Mouse (Mus musculus) gastrocnemius, postnatal 10 days (tissue): ENCODE data around the gene Susd6. TPM values are rescaled to one million over a fixed set of nuclear protein-coding genes. Genes with fewer than 3 reads are reported as not detected.

Experiments
- DNase-seq: peaks from one replicate; pipeline ENCODE4 v3.0.0; 2021; ENCODE audit warnings: mixed read lengths
- total RNA-seq, 2 experiments: library from RNA; stranded (reverse); gene quantifications; 2 replicates each; pipeline ENCODE4 v1.2.3; 2021

Susd6 gene
- total RNA-seq, 2 experiments from 2014 or later, result 28.6 to 29.2 TPM

GRCm38 (mm10) chr12:80838271-80838670 is 48.0 kb downstream of the Susd6 start:
- no peak for DNase-seq

- no peak for DNase-seq
These were observed 48.5 kb downstream of the Susd6 start for GRCm38 (mm10) chr12:80838787-80839186.

- no peak for DNase-seq
These were observed 49.3 kb downstream of the Susd6 start for GRCm38 (mm10) chr12:80839631-80840030.

GRCm38 (mm10) chr12:80841618-80842017 is 51.3 kb downstream of the Susd6 start:
- no peak for DNase-seq

GRCm38 (mm10) chr12:80842609-80843008 is 52.3 kb downstream of the Susd6 start:
- DNase-seq, result no peak

- no peak for DNase-seq
These were observed 52.9 kb downstream of the Susd6 start for GRCm38 (mm10) chr12:80843236-80843635.

- DNase-seq, result no peak
These were observed 53.5 kb downstream of the Susd6 start for GRCm38 (mm10) chr12:80843651-80844444.

- DNase-seq, result no peak
These were observed 55.6 kb downstream of the Susd6 start for GRCm38 (mm10) chr12:80845901-80846300.

GRCm38 (mm10) chr12:80846861-80847268 is 56.6 kb downstream of the Susd6 start:
- DNase-seq, result no peak

- no peak for DNase-seq
These were observed 61.7 kb downstream of the Susd6 start for GRCm38 (mm10) chr12:80852001-80852400.

GRCm38 (mm10) chr12:80853737-80854136 is 63.4 kb downstream of the Susd6 start:
- no peak for DNase-seq

- DNase-seq, result no peak
These were observed 64.4 kb downstream of the Susd6 start for GRCm38 (mm10) chr12:80854671-80855070.

GRCm38 (mm10) chr12:80855100-80855499 is 64.8 kb downstream of the Susd6 start:
- no peak for DNase-seq

- DNase-seq, result no peak
These were observed 65.3 kb downstream of the Susd6 start for GRCm38 (mm10) chr12:80855581-80855980.

GRCm38 (mm10) chr12:80857636-80858293 is 67.5 kb downstream of the Susd6 start:
- no peak for DNase-seq

- DNase-seq, result no peak
These were observed 68.0 kb downstream of the Susd6 start for GRCm38 (mm10) chr12:80858307-80858706.

GRCm38 (mm10) chr12:80861916-80862315 is 71.6 kb downstream of the Susd6 start:
- no peak for DNase-seq

- DNase-seq, result no peak
These were observed 73.1 kb downstream of the Susd6 start for GRCm38 (mm10) chr12:80863370-80863769.

GRCm38 (mm10) chr12:80865175-80865574 is 74.9 kb downstream of the Susd6 start:
- no peak for DNase-seq

- DNase-seq, result no peak
These were observed 75.7 kb downstream of the Susd6 start for GRCm38 (mm10) chr12:80866023-80866422.

GRCm38 (mm10) chr12:80867083-80867482 is 76.8 kb downstream of the Susd6 start:
- DNase-seq, result no peak

- DNase-seq, result no peak
These were observed 78.1 kb downstream of the Susd6 start for GRCm38 (mm10) chr12:80868401-80868800.

- DNase-seq, result peak; percentile 29
These were observed 87.1 kb downstream of the Susd6 start for GRCm38 (mm10) chr12:80877215-80878092.
